Mouse (Mus musculus): ENCODE results near the gene Col28a1.
A peak's percentile ranks its signal among the peaks of the same experiment; 100 is the strongest.

Col28a1 gene

GRCm38 (mm10) chr6:8192517-8192916, at the start of gene Col28a1:
Gene Col28a1 (minus strand): TSS chr6:8192617.
- no peak for DNase-seq

DNA sequence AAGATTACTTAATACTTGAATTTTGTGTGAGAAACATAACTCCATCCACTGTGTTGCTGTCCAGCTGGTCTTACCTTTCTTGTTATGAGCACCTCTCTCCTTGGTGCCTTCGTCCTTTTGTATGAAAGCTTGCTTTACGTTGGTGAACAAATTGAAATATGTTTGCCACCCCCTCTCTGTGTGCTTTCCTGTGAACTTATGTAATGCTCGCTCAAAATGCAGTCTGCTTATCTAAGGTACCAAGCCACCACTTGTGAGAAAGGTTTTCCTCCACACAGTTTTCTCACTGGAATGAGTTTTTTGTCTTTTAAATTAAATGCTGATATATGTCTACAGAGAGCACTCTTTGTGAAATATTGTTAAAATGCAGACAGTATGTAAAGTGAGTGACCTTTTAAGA, 36.2 kb upstream of the Col28a1 start:
- no peak for DNase-seq

DNA sequence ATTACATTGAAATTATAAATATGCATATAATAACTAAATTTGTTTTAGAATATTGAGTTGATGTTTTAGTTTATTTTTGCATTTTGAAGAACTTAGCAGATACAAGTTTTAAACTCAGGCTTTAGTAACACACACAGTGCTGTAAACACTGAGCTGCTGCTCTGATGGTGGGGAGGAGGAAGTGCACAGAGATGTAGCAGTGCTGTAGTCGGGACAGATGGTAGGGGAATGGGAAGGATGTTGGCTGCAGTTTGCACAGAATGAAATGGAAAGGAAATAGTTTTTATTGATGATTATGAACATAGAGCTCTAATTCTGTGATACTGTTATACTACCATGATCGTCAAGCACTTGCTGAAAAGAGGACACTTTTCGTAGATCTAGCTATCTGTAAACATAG, 34.6 kb upstream of the Col28a1 start:
- no peak for DNase-seq

- no peak for DNase-seq
Measured at GRCm38 (mm10) chr6:8210661-8211060, 18.2 kb upstream of the Col28a1 start.

DNA sequence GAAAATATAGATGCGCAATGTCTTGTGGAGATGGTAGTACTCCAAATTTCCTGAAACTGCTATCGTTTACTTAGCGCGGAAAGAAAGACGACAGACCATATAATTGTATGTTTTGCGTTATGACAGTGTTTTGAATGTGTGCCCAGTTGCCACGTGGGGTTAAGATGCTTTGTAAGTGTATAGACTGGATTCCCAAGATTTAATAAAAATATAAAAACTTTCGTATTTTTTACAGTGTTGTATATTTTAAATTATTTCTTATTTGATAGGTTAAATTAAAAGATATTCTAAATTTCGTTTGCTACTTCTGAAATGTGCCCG, 17.4 kb upstream of the Col28a1 start:
- no peak for DNase-seq

DNA sequence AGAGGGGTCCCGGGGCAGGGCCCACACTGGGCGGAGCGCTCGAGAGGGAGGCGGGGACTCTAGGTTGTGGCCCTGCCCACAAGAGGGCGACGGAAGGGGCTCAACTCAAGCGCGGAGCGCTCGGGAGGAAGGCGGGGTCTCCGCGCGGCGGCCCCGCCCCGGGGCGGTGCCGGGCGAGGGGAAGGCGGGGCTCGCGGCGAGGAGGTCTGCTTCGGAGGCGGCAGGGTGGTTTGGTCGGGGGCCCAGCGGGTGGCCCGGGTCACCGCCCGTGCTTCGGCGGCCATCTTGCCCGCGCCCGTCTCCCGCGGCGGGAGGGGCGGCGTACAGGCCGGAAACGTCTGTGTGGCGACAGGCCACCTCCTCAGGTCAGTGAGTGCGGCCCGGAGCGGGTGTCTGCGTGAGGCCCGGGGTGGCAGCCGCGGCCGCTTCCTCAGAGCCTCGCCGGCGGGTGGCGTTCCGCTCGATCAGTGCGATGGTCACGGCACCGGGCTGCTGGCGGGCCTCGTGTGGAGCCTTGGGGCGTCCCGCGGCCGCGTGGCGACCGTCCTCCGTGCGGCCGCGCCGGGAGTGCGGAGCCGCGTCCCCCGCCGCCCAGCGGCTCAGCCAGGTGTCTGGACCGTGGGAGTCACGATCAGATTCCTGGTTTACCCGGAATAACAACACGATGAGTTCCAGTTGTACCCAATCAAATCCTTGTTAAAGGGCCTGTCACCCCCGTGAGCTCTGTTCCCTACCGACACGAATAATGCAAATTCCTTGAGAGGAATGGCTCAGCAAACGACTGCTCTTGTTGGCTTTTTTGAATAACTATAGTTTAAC, 16.8 kb upstream of the Col28a1 start, which contains the start of gene Mios:
Gene Mios (plus strand): TSS at position 176 of the 819 bp plus-strand sequence.
- peak; percentile 88 to 89 for DNase-seq

- DNase-seq = no peak
Measured at GRCm38 (mm10) chr6:8189917-8190316, 2.5 kb downstream of the Col28a1 start.

DNA sequence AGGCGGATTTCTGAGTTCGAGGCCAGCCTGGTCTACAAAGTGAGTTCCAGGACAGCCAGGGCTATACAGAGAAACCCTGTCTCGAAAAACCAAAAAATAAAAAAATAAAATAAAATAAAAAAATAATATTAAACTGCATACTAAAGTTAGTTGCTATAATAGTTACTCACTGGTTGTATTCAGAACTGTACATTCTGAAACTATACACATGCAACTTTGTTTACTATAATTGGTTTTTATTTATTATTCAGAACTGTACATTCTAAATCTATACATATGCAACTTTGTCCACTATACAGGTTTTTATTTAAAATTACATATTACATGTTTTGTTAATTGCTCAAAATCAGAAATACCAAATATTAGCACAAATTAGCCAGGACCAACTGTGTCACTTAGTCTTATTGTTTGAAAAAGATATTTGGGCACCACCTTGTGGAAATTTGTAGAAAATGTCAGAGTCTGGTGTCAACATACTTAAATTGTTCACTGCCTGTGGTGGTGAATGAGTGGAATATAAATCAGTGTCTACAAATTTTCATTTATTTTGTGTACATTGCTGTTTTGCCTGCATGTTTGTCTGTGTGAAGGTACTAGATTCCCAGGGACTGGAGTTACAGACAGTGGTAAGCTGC, 3.7 kb downstream of the Col28a1 start:
- no peak for DNase-seq

- DNase-seq = no peak
Measured at GRCm38 (mm10) chr6:8178397-8178941, 13.9 kb downstream of the Col28a1 start.

DNA sequence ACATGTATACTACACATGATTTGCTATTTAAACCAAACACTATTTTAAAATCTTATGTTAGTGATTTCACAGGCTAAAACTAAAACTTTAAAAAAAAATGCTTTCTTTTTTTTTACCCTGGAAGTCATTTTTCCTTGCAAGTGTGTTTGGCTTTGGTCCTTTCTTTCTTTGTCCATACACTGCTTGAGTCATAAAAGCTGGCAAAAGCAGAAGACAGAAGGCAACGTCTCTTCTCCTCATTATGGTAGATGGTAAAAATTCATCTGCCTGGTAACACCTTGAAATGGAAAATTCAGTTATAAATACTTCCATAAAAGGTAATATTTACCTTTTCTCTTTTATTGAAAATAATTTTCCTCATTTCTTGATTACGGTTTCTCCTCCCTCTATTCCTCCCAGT, 16.3 kb downstream of the Col28a1 start:
- no peak for DNase-seq

DNA sequence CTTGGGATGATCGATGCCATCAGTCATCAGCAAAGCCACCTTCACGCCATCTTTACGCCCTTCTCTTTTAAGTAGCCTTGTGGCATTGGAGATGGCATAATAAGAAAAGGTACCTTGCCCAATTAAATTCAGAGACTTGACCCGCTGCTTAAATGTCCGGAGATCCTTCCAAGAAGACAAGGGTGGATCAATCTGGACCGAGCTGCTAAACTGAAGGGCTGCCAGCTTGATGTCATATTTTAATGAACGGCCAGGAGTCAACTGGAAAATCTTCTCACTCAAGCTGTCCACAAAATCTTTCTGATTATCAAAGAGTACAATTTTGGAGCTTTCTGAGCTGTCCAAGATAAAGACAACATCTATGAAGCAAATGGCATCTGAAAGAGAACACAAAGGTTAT, 17.1 kb downstream of the Col28a1 start:
- no peak for DNase-seq

GRCm38 (mm10) chr6:8174062-8174461, 18.4 kb downstream of the Col28a1 start:
- no peak for DNase-seq

DNA sequence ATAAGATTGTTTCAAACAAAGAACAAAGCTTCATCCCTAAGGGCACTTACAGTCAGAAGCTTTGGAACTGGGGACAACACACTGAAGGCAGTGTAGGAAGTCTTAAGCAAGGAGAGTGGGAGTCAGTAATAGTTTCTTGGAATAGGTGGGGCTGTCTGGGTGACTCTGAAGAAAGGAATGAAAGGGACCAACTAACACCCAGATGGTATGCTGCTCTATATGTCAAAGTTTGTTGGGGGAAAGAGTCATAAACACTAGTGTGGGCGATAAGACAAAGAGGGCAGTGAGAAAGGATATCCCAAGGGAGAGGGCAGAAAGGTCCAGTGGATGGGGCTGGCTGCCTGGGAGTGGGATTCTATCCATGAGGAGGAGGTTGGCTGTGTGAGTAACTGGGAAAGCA, 20.3 kb downstream of the Col28a1 start:
- DNase-seq = no peak

- DNase-seq = no peak
Measured at GRCm38 (mm10) chr6:8164741-8165140, 27.7 kb downstream of the Col28a1 start.

DNA sequence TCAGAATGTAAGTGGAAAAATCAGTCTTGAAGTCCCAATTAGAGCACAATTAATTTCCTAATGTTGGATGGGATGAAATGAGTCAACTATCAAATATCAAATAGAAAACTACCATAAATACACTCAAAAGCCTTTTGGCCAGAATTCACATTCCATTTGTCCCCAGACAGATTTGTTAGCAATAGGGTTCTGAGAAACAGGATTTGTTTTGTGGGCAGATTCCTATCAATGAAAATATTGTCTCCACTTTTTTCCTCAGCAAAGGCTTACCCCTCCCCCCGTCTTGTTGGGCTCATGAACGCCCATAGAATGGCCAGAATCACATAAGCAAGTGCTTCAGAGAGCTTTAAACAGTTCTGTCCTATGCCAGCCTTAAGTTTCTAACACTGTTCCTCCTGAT, 32.4 kb downstream of the Col28a1 start:
- no peak for DNase-seq

GRCm38 (mm10) chr6:8157121-8157520, 35.3 kb downstream of the Col28a1 start:
- no peak for DNase-seq

DNA sequence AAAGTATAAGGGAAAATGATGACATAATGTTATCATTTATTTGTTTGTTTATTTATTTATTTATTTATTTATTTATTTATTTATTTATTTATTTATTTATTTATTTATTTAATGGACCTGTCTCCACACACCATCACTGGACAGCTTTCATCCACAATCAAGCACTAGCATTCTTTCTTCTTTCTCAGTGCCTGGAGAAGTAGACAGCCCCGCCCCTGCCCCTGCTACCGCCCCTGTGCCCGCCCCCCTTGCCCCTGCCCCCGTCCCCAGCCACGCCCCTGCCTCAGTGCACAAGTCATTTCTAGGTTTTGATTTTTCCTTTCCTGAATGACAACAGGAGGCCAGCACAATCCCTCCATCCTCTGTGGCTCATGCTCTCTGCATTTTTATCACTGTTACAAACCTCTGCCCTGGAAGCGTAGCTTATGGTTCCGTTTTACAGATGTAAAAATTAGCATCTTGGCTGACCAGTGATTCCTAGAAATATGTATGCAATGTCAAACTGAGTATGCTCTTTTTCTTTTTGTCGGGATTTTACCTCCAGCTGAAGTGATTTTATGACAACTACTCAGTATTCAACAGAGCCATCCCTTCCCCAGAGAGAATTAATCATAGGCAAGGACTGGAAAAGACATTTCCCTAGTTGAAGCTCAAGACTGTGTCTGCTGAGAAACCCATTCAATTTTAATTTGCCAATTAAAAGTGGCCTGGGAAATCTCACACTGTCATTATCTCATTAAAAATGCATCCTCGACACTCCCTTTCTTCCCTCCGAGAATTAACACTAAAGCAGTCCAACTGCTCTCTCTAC, 39.7 kb downstream of the Col28a1 start:
- no peak for DNase-seq

GRCm38 (mm10) chr6:8148916-8149315, 43.5 kb downstream of the Col28a1 start:
- DNase-seq = no peak

DNA sequence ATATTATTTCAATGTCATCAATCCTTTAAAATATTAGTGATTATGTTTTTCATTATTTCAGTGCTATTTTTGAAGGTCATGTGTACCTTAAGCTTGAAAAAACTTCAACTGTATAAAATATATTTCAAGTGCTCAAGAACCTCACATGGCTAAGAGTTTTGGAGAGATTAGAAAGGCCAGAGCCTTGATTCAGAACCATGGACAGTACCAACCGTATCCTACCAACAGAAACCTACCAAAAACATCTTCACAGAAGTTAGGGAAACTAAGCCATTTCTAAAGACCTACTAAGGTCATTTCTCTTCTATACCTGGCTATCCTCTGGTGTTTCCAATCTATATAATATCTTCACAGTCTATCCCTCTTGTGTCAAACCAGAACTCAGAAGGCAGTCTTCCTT, 50.5 kb downstream of the Col28a1 start:
- no peak for DNase-seq

GRCm38 (mm10) chr6:8130149-8130548, 62.3 kb downstream of the Col28a1 start:
- DNase-seq = no peak

GRCm38 (mm10) chr6:8128164-8128563, 64.3 kb downstream of the Col28a1 start:
- no peak for DNase-seq

DNA sequence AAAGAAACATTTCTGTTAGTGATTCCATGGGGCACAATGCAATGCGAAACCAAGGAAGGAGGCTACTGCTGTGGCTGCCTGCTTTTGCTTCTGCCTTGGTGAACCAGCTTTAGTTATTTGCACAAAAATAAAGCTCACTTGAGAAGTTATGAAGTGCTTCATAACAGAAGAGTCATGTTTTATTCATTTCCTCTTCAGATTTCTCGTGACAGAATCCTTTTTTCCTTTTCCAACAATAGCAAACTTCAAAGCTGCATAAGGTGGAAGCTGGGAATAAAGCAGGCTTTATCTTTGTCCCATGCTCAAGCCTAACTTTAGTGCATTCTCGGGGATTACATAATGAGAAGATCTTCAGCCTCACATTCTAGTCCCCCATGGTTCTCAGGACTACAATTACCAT, 65.9 kb downstream of the Col28a1 start:
- no peak for DNase-seq

DNA sequence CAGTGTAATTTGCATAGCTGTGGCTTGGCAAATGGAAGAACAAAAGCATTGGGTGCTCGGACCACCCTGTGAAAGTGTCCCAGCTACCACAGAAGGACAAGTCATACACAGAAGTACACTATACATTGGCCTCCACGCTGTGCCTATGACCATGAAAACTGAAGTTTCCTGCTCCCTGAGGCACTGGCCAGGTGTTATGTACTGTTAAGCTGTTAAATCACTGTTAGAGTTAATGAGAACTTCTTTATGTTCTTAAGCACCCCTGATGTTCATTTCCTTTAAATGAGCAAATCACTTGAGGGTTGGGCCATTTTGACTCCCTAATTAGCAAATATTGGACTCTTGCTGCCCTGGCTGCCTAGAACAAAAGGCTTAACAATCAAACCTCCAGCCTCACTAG, 73.3 kb downstream of the Col28a1 start:
- DNase-seq = no peak

GRCm38 (mm10) chr6:8118577-8118976, 73.8 kb downstream of the Col28a1 start:
- no peak for DNase-seq

Data from B cell, adult 2 months (primary cell).